Mouse (Mus musculus) C2C12 (cell line): Measurements from ENCODE around the gene Pdzd2. TPM values are rescaled to one million over a fixed set of nuclear protein-coding genes. Genes with fewer than 3 reads are reported as not detected.

Experiments
- H3K27me3 ChIP-seq: one replicate; pipeline ENCODE4 v1.6.1; 2011; ENCODE audit not compliant: control insufficient read depth, insufficient read depth, insufficient read length
- H3K36me3 ChIP-seq: one replicate; pipeline ENCODE4 v1.6.1; 2011; ENCODE audit not compliant: control insufficient read depth, insufficient read depth
- H3K4me3 ChIP-seq: one replicate; pipeline ENCODE4 v1.5.1; 2011; ENCODE audit warnings: mild to moderate bottlenecking, control low read depth; ENCODE audit not compliant: poor library complexity, insufficient read depth, severe bottlenecking
- H3K79me2 ChIP-seq: one replicate; pipeline ENCODE4 v1.6.1; 2011; ENCODE audit not compliant: control insufficient read depth, insufficient read depth
- H3K79me3 ChIP-seq: one replicate; pipeline ENCODE4 v1.6.1; 2011; ENCODE audit warnings: low read depth, control low read depth
- H3ac ChIP-seq: one replicate; pipeline ENCODE3; 2011; ENCODE audit warnings: low read depth; ENCODE audit not compliant: control insufficient read depth, insufficient read length
- CEBPB ChIP-seq: IDR thresholded peaks from one replicate; pipeline ENCODE4 v1.6.1; 2011; ENCODE audit warnings: low read depth, mild to moderate bottlenecking, control low read depth, moderate library complexity
- CTCF ChIP-seq: IDR thresholded peaks from one replicate; pipeline ENCODE4 v1.5.1; 2011; ENCODE audit not compliant: control insufficient read depth, insufficient read depth, insufficient read length
- FOSL1 ChIP-seq: IDR thresholded peaks from one replicate; pipeline ENCODE4 v1.8.0; 2011; ENCODE audit warnings: mild to moderate bottlenecking, low read length; ENCODE audit not compliant: poor library complexity, insufficient read depth, severe bottlenecking
- MAX ChIP-seq: IDR thresholded peaks from one replicate; pipeline ENCODE4 v1.6.1; 2011; ENCODE audit warnings: mild to moderate bottlenecking, control low read depth
- MYOD1 ChIP-seq: IDR thresholded peaks from one replicate; pipeline ENCODE4 v1.6.1; 2011; ENCODE audit warnings: low read depth; ENCODE audit not compliant: control insufficient read depth, insufficient read length
- MYOG ChIP-seq: IDR thresholded peaks from one replicate; pipeline ENCODE4 v1.6.1; 2011; ENCODE audit not compliant: control insufficient read depth, insufficient read length; ENCODE audit errors: extremely low read depth
- USF1 ChIP-seq: IDR thresholded peaks from one replicate; pipeline ENCODE4 v1.6.1; 2011; ENCODE audit warnings: low read depth, mild to moderate bottlenecking, control low read depth, moderate library complexity
- polyA plus RNA-seq: library from polyadenylated mRNA; unstranded; fragments of >200 nt; fragmentation: generic; extraction: Trizol; gene quantifications from one replicate; pipeline ENCODE4 v1.2.1, GENCODE M21; 2012; ENCODE audit warnings: missing spikeins

Gene Pdzd2
- polyA plus RNA-seq, 1 experiment: 0.01 TPM

DNA sequence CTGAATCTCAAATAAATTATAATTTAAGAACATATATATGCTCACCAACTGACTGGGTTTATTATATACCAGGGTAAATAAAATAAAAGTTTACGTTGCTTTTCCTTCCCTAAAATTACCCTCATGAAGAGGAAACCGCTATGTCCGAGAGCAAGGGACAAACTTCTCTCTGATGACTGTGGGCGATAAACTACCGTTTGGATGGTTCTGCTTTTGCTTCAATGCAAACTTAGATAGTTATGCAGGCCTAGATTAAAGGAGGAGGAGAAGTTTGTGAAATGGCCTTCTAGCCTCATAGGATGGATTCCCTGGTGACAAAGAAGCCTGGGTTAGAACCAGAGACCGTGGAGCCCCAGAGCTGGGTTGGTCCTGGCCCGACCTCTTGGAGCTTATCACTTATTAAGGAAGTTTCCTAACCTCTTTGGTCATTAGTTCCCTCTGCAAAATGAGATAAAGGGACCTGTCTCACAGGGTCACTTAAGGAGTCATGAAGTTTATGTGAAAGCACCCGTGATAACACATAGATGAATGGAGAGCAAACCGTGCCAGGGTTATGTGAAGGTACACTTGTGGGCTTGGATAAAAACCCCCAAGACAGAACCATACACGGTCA lies 230.9 kb downstream of the Pdzd2 start:
- Histone ChIP-seq H3K79me2 (no peaks in the 10 kb centered on the region), H3K36me3 (no peaks in the 10 kb centered on the region), H3K4me3 (no peak overlapping the region), H3ac (no peak overlapping the region), H3K79me3 (no peaks in the 10 kb centered on the region), H3K27me3 (no peaks in the 10 kb centered on the region)
- TF ChIP-seq MYOD1: no peak
- no peak for TF ChIP-seq USF1
- TF ChIP-seq MAX: no peak
- TF ChIP-seq FOSL1: no peak
- no peak for TF ChIP-seq CTCF
- no peak for TF ChIP-seq MYOG
- TF ChIP-seq CEBPB: no peak

DNA sequence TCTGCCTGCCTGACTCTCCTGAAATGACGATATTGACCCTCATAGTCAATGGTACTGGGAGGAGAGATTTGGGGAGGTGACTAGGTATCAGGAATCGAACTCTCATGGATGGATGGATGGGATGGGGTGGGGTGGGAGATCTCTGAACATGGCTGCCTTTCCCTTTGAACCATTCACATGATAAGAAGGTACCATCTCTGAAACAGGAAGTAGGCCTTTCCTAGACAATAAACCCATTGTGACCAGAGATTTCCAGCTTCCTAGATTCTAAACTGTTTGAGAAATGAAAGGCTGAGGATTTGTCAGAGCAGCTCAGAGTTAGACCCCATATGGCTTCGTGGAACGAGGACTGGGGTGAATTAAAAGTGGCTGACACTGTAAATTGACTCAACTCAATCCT lies 232.2 kb downstream of the Pdzd2 start:
- H3K36me3 ChIP-seq: no peaks in the 10 kb centered on the region
- no peak overlapping the region for H3ac ChIP-seq
- H3K79me3 ChIP-seq: no peaks in the 10 kb centered on the region
- peaks cover 5% of the 10 kb centered on the region for H3K27me3 ChIP-seq
- H3K4me3 ChIP-seq: no peak overlapping the region
- no peaks in the 10 kb centered on the region for H3K79me2 ChIP-seq
- TF ChIP-seq CTCF (no peak), MAX (no peak), MYOG (no peak), USF1 (no peak), MYOD1 (no peak), CEBPB (no peak), FOSL1 (no peak)

DNA sequence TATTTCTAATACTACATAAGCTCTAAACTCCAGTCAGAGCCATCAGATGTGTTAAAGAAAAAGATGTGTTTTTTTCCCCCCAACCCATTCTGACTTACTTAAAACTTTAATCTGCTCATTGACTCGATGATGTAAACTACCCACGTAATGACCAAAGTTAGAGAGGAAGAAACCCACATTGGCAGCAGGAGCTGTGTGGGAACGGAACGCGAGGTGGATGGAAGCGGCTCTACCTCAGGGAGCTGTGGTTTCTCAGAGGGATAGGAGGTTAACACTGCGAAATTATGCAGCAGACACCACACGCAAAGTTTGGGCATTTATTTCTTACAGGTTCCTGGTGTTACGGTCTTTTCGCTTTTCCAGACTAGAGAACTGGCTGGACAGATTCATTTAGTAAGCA lies 233.2 kb downstream of the Pdzd2 start:
- no peak overlapping the region for H3ac ChIP-seq
- no peak overlapping the region for H3K4me3 ChIP-seq
- no peaks in the 10 kb centered on the region for H3K36me3 ChIP-seq
- no peaks in the 10 kb centered on the region for H3K79me2 ChIP-seq
- TF ChIP-seq CTCF (no peak), USF1 (no peak), MYOD1 (no peak), CEBPB (no peak), MYOG (no peak), FOSL1 (no peak), MAX (no peak)
- peaks cover 10% of the 10 kb centered on the region for H3K27me3 ChIP-seq
- no peaks in the 10 kb centered on the region for H3K79me3 ChIP-seq

DNA sequence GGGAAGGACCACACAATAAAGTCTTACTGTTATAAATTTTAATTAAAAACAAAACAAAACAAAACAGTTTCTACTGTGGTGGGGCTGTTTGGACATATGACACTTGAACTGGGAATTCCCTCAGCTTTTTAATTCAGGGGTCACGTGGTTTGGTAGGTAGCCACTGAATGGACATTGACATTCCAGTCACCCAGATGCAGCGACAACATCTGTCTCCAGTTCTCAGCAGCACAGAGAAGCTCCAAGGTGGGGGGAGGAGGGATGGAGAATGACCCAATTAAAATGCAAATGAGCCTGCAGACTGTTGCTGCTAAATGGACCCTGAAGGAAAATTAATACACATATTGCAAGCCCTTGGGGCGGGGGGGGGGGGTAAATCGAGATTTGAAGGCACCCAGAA lies 233.6 kb downstream of the Pdzd2 start:
- Histone ChIP-seq H3K27me3 (peaks cover 12% of the 10 kb centered on the region), H3K36me3 (no peaks in the 10 kb centered on the region), H3K79me2 (no peaks in the 10 kb centered on the region), H3K4me3 (no peak overlapping the region), H3ac (no peak overlapping the region), H3K79me3 (no peaks in the 10 kb centered on the region)
- TF ChIP-seq MYOG (no peak), MYOD1 (no peak), MAX (no peak), USF1 (peak; percentile 30)

DNA sequence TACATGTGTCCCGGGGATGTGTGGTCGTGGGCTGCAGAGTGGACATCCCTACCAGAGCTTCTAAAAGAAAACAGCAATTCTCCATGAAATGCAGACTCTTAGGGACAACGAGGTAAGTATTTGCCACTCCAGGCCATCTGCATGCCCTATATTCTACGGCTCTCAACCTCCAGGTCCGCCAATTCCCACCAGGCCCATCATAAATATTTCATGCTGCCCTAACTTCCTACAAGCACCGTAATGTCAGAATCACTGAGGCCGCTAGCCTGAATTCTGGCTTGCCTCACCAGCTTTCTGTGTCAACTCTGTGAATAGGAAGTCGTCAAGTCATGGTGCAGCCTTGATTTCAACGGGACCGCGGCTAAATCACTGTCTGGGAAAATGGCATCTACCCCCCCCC lies 234.2 kb downstream of the Pdzd2 start:
- Histone ChIP-seq H3K79me2 (no peaks in the 10 kb centered on the region), H3K27me3 (peaks cover 12% of the 10 kb centered on the region), H3K4me3 (no peak overlapping the region), H3K79me3 (no peaks in the 10 kb centered on the region), H3K36me3 (no peaks in the 10 kb centered on the region), H3ac (no peak overlapping the region)
- TF ChIP-seq FOSL1 (no peak), MAX (no peak), MYOD1 (no peak), MYOG (no peak), USF1 (no peak), CEBPB (no peak), CTCF (no peak)

DNA sequence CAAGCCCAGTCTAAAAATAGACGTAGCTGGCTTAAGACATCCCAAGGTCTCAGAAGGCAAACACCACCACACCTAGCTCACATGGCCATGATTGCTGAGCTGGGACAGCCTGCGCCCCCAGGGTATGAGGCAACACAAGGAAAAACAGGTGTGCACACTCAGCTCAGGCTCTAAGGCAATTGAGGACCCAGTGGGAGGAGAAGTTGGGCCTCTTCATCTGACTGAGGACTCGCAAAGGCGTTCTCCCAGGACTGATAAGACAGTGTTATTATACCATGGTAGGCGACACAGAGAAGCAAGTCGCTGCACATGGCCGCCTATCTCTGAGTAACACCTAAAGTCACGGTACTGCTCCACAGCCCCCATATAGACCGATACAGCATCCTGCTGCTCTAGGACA lies 235.8 kb downstream of the Pdzd2 start:
- TF ChIP-seq MYOG: no peak
- H3ac ChIP-seq: no peak overlapping the region

More for the DNA sequence above, 235.8 kb downstream of the Pdzd2 start:
- H3K36me3 ChIP-seq: no peaks in the 10 kb centered on the region
- H3K79me3 ChIP-seq: no peaks in the 10 kb centered on the region
- peaks cover 12% of the 10 kb centered on the region for H3K27me3 ChIP-seq
- no peaks in the 10 kb centered on the region for H3K79me2 ChIP-seq
- H3K4me3 ChIP-seq: no peak overlapping the region
